Mouse (Mus musculus) hindbrain, embryonic 14.5 days (tissue): ENCODE results near the gene Sgta. TPM values are rescaled to one million over a fixed set of nuclear protein-coding genes. Genes with fewer than 3 reads are reported as not detected.
A peak's percentile ranks its signal among the peaks of the same experiment; 100 is the strongest.

Experiments
- ATAC-seq: fragments of 200-750 bp; cut with Nextera tagmentation; 2 replicates; pipeline ENCODE4 v1.8.0; 2017; ENCODE audit warnings: moderate number of reproducible peaks, mild to moderate bottlenecking, moderate TSS enrichment, moderate library complexity; ENCODE audit not compliant: low FRiP score
- DNase-seq: peaks from one replicate; pipeline ENCODE4 v3.0.0-alpha.2; 2015; ENCODE audit warnings: low spot score
- H3K27ac ChIP-seq: fragments of 300-500 bp; sonication (generic); 2 replicates; pipeline ENCODE4 v1.5.1; 2014; ENCODE audit warnings: mild to moderate bottlenecking, moderate library complexity
- H3K27me3 ChIP-seq: fragments of 300-500 bp; sonication (generic); 2 replicates; pipeline ENCODE4 v1.6.1; 2014; ENCODE audit warnings: mild to moderate bottlenecking, low read length, mixed read lengths; ENCODE audit not compliant: control insufficient read depth, insufficient read depth
- H3K36me3 ChIP-seq: fragments of 300-500 bp; sonication (generic); replicated peaks from 2 replicates; pipeline ENCODE4 v1.6.1; 2014; ENCODE audit not compliant: control insufficient read depth, insufficient read depth
- H3K4me1 ChIP-seq: fragments of 300-500 bp; sonication (generic); replicated peaks from 2 replicates; pipeline ENCODE4 v1.6.1; 2014; ENCODE audit warnings: antibody characterized with exemption, low read length, mixed read lengths; ENCODE audit not compliant: control insufficient read depth, insufficient read depth
- H3K4me2 ChIP-seq: fragments of 300-500 bp; sonication (generic); replicated peaks from 2 replicates; pipeline ENCODE4 v1.6.1; 2014; ENCODE audit warnings: mild to moderate bottlenecking, moderate library complexity
- H3K4me3 ChIP-seq: fragments of 300-500 bp; sonication (generic); replicated peaks from 2 replicates; pipeline ENCODE4 v1.5.1; 2014; ENCODE audit warnings: mild to moderate bottlenecking, low read length
- H3K9ac ChIP-seq: fragments of 300-500 bp; sonication (generic); 2 replicates; pipeline ENCODE4 v1.6.1; 2014
- H3K9me3 ChIP-seq: fragments of 300-500 bp; sonication (generic); 2 replicates; pipeline ENCODE4 v1.6.1; 2016; ENCODE audit warnings: low read length; ENCODE audit not compliant: control insufficient read depth
- WGBS: fragments of 180-500 bp; shearing (Covaris S2); extraction: QIAGEN DNeasy Blood & Tissue Kit; methylation state at CpG from one replicate; pipeline ENCODE4 v1.1.7; 2014; 5-methylcytosine and 5-hydroxymethylcytosine counted together
- polyA plus RNA-seq: library from polyadenylated mRNA; unstranded; fragments of >200 nt; fragmentation: Nextera tagmentation; extraction: Ambion mirVana; gene quantifications from 2 replicates; pipeline ENCODE4 v1.2.1, GENCODE M21; 2014

Sgta gene
- polyA plus RNA-seq, 1 experiment from 2014 or later: 260 TPM

GRCm38 (mm10) chr10:81082168-81082960 is 22.4 kb upstream of the Sgta start:
- ATAC-seq (peak; percentile 32; the same call in 1 of the 2 replicates), DNase-seq (peak; percentile 77)
- Histone ChIP-seq H3K27ac (no peak overlapping the region), H3K9me3 (no peaks in the 10 kb centered on the region), H3K36me3 (peaks cover 61% of the 10 kb centered on the region), H3K27me3 (no peaks in the 10 kb centered on the region), H3K4me1 (no peaks in the 10 kb centered on the region), H3K4me3 (no peak overlapping the region), H3K9ac (no peak overlapping the region), H3K4me2 (no peak overlapping the region)
- WGBS: 87% methylated on average over 7 of the region's 7 CpGs

GRCm38 (mm10) chr10:81080008-81080655 is 20.2 kb upstream of the Sgta start:
- H3K36me3 ChIP-seq: peaks cover 77% of the 10 kb centered on the region
- H3K9ac ChIP-seq: no peak overlapping the region
- ATAC-seq: no peak
- no peak overlapping the region for H3K27ac ChIP-seq
- H3K9me3 ChIP-seq: no peaks in the 10 kb centered on the region
- no peak overlapping the region for H3K4me3 ChIP-seq
- H3K27me3 ChIP-seq: no peaks in the 10 kb centered on the region
- 91% methylated on average over 31 of the region's 31 CpGs for WGBS
- DNase-seq: no peak
- H3K4me1 ChIP-seq: no peaks in the 10 kb centered on the region
- no peak overlapping the region for H3K4me2 ChIP-seq

GRCm38 (mm10) chr10:81077916-81078315 is 17.9 kb upstream of the Sgta start:
- Histone ChIP-seq H3K4me1 (no peaks in the 10 kb centered on the region), H3K9me3 (no peaks in the 10 kb centered on the region), H3K9ac (no peak overlapping the region), H3K4me2 (no peak overlapping the region), H3K36me3 (peaks cover 90% of the 10 kb centered on the region), H3K27ac (no peak overlapping the region), H3K27me3 (no peaks in the 10 kb centered on the region), H3K4me3 (no peak overlapping the region)
- ATAC-seq (no peak), DNase-seq (no peak)
- WGBS: 97% methylated on average over 11 of the region's 11 CpGs

- Histone ChIP-seq H3K36me3 (peaks cover 76% of the 10 kb centered on the region), H3K4me3 (no peak overlapping the region), H3K4me2 (no peak overlapping the region), H3K9ac (no peak overlapping the region), H3K4me1 (peaks cover 1% of the 10 kb centered on the region; the same call in 1 of the 2 replicates), H3K27ac (no peak overlapping the region), H3K27me3 (no peaks in the 10 kb centered on the region), H3K9me3 (no peaks in the 10 kb centered on the region)
- 94% methylated on average over 1 of the region's 1 CpGs for WGBS
- DNase-seq (no peak), ATAC-seq (no peak)
Observed at GRCm38 (mm10) chr10:81076356-81076755, 16.4 kb upstream of the Sgta start.

- no peaks in the 10 kb centered on the region for H3K27me3 ChIP-seq
- no peak overlapping the region for H3K4me3 ChIP-seq
- peaks cover 70% of the 10 kb centered on the region for H3K36me3 ChIP-seq
- ATAC-seq (no peak), DNase-seq (no peak)
- H3K4me2 ChIP-seq: no peak overlapping the region
- WGBS: 61% methylated on average over 8 of the region's 8 CpGs
- H3K27ac ChIP-seq: no peak overlapping the region
- no peak overlapping the region for H3K9ac ChIP-seq
- H3K4me1 ChIP-seq: peaks cover 8% of the 10 kb centered on the region
- H3K9me3 ChIP-seq: no peaks in the 10 kb centered on the region
Observed at GRCm38 (mm10) chr10:81075734-81076133, 15.8 kb upstream of the Sgta start.

- Histone ChIP-seq H3K9ac (no peak overlapping the region), H3K4me3 (no peak overlapping the region), H3K27ac (no peak overlapping the region), H3K4me1 (peaks cover 17% of the 10 kb centered on the region), H3K9me3 (no peaks in the 10 kb centered on the region), H3K4me2 (no peak overlapping the region), H3K27me3 (no peaks in the 10 kb centered on the region), H3K36me3 (peaks cover 47% of the 10 kb centered on the region)
- DNase-seq (no peak), ATAC-seq (no peak)
- WGBS: 68% methylated on average over 7 of the region's 7 CpGs
Observed at GRCm38 (mm10) chr10:81073464-81073863, 13.5 kb upstream of the Sgta start.

- Histone ChIP-seq H3K27me3 (no peaks in the 10 kb centered on the region), H3K27ac (no peak overlapping the region), H3K4me1 (peaks cover 17% of the 10 kb centered on the region), H3K36me3 (peaks cover 35% of the 10 kb centered on the region), H3K9ac (no peak overlapping the region), H3K4me3 (no peak overlapping the region), H3K9me3 (no peaks in the 10 kb centered on the region), H3K4me2 (no peak overlapping the region)
- ATAC-seq (no peak), DNase-seq (no peak)
- WGBS: 94% methylated on average over 8 of the region's 8 CpGs
Observed at GRCm38 (mm10) chr10:81072290-81072689, 12.3 kb upstream of the Sgta start.

- Histone ChIP-seq H3K4me3 (peak within 1 kb of the TSS; percentile 70), H3K36me3 (peaks cover 17% of the 10 kb centered on the region), H3K4me2 (peak within 1 kb of the TSS; percentile 79), H3K9me3 (no peaks in the 10 kb centered on the region), H3K27ac (peak within 1 kb of the TSS; percentile 60), H3K9ac (peak within 1 kb of the TSS; percentile 83), H3K4me1 (peaks cover 17% of the 10 kb centered on the region), H3K27me3 (no peaks in the 10 kb centered on the region)
- WGBS: under 1% methylated on average over 35 of the region's 35 CpGs
- peak; percentile 97 for ATAC-seq
- DNase-seq: peak; percentile 99
Observed at GRCm38 (mm10) chr10:81069836-81070235, 9.9 kb upstream of the Sgta start, which contains the start of gene Thop1. TSS of gene Thop1 (plus strand) at chr10:81070035.

GRCm38 (mm10) chr10:81068706-81069105 is 8.7 kb upstream of the Sgta start:
- no peak overlapping the region for H3K4me2 ChIP-seq
- H3K4me1 ChIP-seq: peaks cover 17% of the 10 kb centered on the region
- ATAC-seq (no peak), DNase-seq (no peak)
- no peaks in the 10 kb centered on the region for H3K27me3 ChIP-seq
- no peak overlapping the region for H3K4me3 ChIP-seq
- no peaks in the 10 kb centered on the region for H3K9me3 ChIP-seq
- 78% methylated on average over 5 of the region's 5 CpGs for WGBS
- 0 out of 2 replicates have a peak overlapping the region, but pooled peaks have one; percentile 39 for H3K9ac ChIP-seq
- H3K36me3 ChIP-seq: peaks cover 7% of the 10 kb centered on the region; the same call in 1 of the 2 replicates
- H3K27ac ChIP-seq: no peak overlapping the region
